Mouse (Mus musculus): ENCODE results near the gene Slc12a5. TPM values are rescaled to one million over a fixed set of nuclear protein-coding genes. Genes with fewer than 3 reads are reported as not detected.
A peak's percentile ranks its signal among the peaks of the same experiment; 100 is the strongest.

The Slc12a5 gene
- total RNA-seq (2021): under 1 TPM; 0.54 to 0.93 TPM
- long read RNA-seq, experiment 1, partial matches to known transcripts: 2 of 3 reads
- long read RNA-seq, experiment 1, other reads (novel, unspliced or antisense): 1 of 3 reads
- long read RNA-seq, experiment 2, partial matches to known transcripts: 0 of 2 reads
- long read RNA-seq, experiment 2, other reads (novel, unspliced or antisense): 2 of 2 reads

DNA sequence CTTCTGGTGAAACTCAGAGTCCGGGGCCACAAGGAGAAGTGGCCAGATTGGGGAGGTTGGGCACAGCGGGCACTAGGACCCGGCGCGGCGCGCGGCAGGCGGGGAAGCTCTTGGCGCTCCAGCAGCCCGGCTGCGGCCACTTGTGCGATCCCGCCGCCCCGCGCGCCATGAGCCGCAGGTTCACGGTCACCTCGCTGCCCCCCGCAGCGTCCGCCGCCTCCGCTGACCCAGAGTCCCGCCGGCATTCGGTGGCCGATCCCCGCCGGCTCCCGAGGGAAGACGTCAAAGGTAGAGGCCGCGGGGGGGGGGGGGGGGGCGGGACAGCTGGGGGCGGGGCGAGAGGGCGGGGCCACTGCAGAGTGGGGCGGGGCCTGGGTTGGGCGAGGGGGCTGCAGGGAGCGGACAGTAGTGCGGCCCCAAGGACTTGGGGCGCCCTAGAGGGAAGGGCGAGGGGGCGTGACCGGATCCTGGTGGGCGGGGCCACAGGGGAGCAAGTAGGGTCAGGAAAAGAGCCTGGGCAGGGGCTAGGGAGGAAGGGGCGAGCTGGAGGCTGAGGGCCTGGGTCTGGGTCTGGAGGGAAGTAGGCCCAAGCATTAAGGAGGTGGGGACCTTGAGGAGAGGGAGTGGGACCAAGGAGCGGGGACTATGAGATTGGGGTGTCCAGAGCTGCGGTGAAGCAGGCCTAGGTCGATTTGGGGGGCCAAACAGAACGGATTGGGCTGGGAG is at the start of gene Slc12a5:
Gene Slc12a5, plus strand, starts transcription at position 87 of the 726 bp plus-strand sequence.
- peak in 1 of 2 experiments; percentile 45 for DNase-seq (ENCODE audit: low spot score in 2 of 2)

GRCm38 (mm10) chr2:164911086-164912048 is 49.2 kb upstream of the Slc12a5 start, which contains the start of gene Zfp335:
Zfp335 (minus strand) TSS chr2:164911757.
- peak; percentile 91 to 93 for DNase-seq (ENCODE audit: low spot score in 2 of 2)

- no peak for DNase-seq (ENCODE audit: low spot score in 2 of 2)
Observed at GRCm38 (mm10) chr2:164912151-164912550, 48.5 kb upstream of the Slc12a5 start.

DNA sequence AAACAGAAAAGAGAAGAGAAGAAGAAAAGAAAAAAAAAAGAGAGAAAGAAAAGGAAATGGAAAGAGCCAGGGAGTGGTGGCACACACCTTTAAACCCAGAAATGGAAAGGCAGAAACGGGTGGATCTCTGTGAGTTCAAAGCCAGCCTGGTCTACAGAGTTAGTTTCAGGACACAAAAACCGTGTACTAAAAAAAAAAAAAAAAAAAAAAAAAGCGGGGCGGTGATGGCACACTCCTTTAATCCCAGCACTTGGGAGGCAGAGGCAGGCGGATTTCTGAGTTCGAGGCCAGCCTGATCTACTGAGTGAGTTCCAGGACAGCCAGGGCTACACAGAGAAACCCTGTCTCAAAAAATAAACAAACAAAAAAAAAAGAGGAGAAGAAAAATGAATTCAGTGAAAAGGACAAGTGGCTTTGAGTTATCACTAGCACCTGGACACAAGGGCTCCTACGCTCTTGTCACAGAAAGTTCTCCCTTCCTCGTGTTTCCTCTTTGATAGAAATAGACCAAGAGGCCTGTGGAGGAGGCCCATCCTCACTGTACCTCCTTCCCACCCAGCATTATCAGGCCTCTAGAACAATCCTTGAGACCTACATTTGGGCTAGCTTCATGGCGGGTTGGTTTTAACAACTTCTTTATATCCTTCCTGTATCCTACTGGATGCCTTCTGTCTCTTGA is 47.7 kb upstream of the Slc12a5 start:
- no peak for DNase-seq (ENCODE audit: low spot score in 2 of 2)

- peak in 1 of 2 experiments; percentile 49 for DNase-seq (ENCODE audit: low spot score in 2 of 2)
Observed at GRCm38 (mm10) chr2:164913428-164913786, 47.2 kb upstream of the Slc12a5 start.

GRCm38 (mm10) chr2:164916820-164917219 is 43.8 kb upstream of the Slc12a5 start:
- DNase-seq (ENCODE audit: low spot score in 2 of 2): no peak

- DNase-seq (ENCODE audit: low spot score in 2 of 2): no peak
Observed at GRCm38 (mm10) chr2:164917371-164917770, 43.2 kb upstream of the Slc12a5 start.

- no peak for DNase-seq (ENCODE audit: low spot score in 2 of 2)
Observed at GRCm38 (mm10) chr2:164918325-164918724, 42.3 kb upstream of the Slc12a5 start.

- DNase-seq (ENCODE audit: low spot score in 2 of 2): no peak
Observed at GRCm38 (mm10) chr2:164921984-164922383, 38.6 kb upstream of the Slc12a5 start.

- no peak for DNase-seq (ENCODE audit: low spot score in 2 of 2)
Observed at GRCm38 (mm10) chr2:164923291-164923690, 37.3 kb upstream of the Slc12a5 start.

DNA sequence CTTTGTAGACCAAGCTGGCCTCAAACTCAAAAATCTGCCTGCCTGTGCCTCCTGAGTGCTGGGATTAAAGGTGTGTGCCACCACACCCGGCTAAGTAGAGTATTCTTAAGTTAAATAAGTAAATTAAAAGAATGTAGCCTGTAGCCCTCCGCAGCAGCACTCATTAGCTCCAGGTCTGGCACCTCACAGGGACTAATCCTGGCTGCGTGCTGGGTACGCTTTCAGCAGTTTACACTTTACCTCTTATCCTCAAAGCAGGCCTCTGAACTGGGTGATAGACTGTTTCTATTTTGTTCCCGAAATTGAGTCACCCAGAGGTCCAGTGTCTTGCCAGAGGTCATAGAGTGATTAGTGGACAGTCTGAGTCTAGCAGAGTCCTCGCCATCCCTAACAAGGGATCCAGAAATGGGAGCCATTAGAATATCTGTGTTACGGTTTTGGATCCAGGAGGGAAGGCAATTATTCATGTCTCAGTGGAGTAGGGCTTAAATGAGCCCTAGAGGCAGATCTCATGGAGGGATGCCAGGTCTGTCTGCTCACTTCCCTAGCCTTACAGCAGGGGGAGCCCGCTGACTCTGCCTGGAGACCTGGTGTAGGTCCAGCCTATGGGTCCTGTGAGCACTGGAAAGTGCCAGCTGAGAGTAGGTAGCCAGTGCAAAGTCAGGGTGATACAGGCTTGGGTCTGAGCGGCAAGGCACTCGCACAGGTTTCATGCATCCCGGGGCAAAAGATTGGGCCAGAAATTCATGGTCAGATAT is 36.3 kb upstream of the Slc12a5 start:
- DNase-seq (ENCODE audit: low spot score in 2 of 2): peak; percentile 76 to 79

GRCm38 (mm10) chr2:164930706-164931581 is 29.7 kb upstream of the Slc12a5 start:
- peak in 1 of 2 experiments; percentile 36 for DNase-seq (ENCODE audit: low spot score in 2 of 2)

DNA sequence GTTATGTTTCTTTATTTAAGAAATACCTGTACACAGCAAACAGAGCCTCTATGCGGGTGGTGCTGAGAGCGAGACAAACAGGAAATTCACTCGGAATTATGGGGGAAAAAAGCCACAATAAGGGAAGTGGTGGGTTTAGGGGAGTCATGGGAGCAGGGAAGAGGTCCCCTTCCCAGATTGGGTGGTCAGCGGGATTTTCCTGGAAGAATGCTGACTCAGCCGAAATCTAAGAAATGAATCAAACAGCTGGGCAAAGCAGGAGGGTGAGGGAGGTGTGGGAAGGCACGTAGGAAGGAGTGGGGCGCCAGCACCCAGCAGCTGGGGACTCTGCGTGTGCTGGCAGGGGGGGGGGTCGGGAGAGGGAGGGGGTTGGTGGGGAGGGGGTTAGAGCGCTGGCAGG is 27.1 kb upstream of the Slc12a5 start:
- no peak for DNase-seq (ENCODE audit: low spot score in 2 of 2)

- DNase-seq (ENCODE audit: low spot score in 2 of 2): no peak
Observed at GRCm38 (mm10) chr2:164935991-164936390, 24.6 kb upstream of the Slc12a5 start.

DNA sequence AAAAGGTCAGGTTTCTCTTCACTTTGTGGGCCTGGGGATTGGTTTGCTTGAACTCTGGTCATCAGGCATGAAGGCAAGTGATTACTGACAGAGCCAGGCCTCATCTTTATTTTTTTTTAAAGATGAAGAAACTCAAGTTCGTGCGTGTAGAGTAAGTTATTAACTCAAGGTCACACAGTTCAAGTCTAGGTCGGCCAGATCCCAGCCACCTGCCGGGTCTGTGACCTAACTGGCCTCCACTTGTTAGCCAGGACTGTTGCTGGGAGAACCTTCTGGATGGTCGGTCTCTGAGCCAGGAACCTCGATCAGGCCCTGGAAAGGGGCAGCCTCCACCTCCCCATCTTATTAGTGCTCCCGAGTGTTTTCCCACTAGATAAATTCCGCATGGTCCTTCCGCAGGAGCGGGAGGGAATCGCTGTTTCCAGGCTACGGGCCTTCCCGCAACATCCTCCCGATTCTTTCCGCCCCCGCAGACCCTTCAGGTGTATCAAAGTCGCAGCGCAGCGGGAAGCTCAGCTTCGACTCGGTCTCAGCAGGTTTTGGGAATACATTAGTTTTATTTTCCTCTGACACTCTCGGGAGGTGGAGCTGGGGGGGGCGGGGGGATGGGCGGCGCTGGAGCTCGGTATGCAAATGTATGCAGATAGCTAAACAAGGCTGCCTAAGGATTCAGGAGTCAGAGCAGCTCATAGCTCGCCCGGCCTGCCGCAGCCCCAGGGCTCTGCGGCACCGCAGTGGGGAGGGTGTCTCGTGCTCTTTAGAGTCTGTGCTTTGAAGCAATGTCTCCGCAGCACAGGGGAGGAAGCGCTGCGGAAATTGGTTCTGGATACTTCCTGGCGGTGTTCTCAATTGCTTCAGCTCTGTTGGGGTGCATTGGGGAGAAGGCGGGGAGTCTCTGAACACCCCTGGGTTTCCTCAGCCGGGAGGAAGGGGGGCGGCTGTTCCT is 22.2 kb upstream of the Slc12a5 start:
- DNase-seq (ENCODE audit: low spot score in 2 of 2): no peak

DNA sequence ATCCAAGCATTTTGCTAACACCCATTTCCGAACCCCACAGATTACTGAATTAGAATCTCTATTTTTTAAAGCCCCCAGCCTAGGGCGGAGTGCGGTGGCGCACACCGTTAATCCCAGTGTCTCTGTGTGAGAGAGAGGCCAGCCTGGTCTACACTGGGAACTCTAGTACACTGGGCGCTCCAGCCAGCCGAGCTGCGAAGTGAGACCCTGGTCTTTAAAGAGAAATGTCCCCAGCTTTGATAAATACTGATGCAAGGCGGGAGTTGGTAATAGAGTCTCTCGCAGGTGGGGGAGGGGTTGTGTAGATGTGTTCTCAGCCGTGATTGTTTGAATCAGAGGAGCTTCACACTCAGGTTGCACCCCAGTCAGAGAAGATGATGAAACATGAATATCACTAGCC is 21.5 kb upstream of the Slc12a5 start:
- DNase-seq (ENCODE audit: low spot score in 2 of 2): no peak

- DNase-seq (ENCODE audit: low spot score in 2 of 2): no peak
Observed at GRCm38 (mm10) chr2:164940140-164940830, 20.3 kb upstream of the Slc12a5 start, which contains the start of gene Mmp9. Mmp9 (plus strand) TSS chr2:164940780.
